Mouse (Mus musculus): ENCODE results near the gene Lyzl4.

GRCm38 (mm10) chr9:121653668-121654067, 11.8 kb upstream of the Lyzl4 start:
- TF ChIP-seq POLR2A (IDR thresholded peaks at IDR 0.05; ENCODE audit: borderline replicate concordance, low read depth, low read length), result no peak
- TF ChIP-seq CTCF (IDR thresholded peaks at IDR 0.05; ENCODE audit: low read depth, low read length), result no peak
